Mouse (Mus musculus) spleen, postnatal 4 days (tissue): ENCODE results near the gene Tfap2e.

ENCODE experiments used
- DNase-seq, 2 experiments: peaks; one replicate each; pipeline ENCODE4 v3.0.0; 2022; ENCODE audit warnings: low spot score in 2 of 2

Tfap2e gene

DNA sequence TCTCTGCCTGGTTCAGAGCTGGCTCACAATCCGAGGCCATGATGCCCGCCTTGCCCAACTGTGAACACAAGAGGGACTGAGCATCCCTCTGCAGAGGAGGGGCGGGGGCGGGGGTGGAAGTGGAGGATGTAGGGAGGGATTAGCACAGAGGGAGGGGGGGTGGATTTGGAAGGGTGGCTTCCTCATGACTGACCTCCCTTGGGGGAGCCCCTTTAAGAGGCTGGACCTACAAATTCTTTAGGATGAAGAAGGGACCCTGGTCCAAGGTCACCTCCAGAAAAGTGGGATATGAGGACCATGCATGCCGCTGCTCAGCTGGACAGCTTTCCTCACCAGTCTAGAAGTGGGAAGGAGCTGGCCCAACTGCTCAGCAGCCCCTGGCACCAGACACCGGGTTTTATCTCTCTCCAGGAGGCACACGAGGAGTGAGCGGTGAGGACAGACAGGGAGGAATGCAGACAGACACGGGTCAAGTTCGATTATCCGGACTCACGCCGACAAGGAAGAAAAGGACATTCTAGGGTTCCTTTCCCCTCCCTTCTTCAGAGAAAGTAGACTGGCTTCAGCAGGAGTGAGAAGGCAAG, 16.1 kb upstream of the Tfap2e start:
- no peak for DNase-seq

GRCm38 (mm10) chr4:126751556-126752023, 15.6 kb upstream of the Tfap2e start:
- no peak for DNase-seq

DNA sequence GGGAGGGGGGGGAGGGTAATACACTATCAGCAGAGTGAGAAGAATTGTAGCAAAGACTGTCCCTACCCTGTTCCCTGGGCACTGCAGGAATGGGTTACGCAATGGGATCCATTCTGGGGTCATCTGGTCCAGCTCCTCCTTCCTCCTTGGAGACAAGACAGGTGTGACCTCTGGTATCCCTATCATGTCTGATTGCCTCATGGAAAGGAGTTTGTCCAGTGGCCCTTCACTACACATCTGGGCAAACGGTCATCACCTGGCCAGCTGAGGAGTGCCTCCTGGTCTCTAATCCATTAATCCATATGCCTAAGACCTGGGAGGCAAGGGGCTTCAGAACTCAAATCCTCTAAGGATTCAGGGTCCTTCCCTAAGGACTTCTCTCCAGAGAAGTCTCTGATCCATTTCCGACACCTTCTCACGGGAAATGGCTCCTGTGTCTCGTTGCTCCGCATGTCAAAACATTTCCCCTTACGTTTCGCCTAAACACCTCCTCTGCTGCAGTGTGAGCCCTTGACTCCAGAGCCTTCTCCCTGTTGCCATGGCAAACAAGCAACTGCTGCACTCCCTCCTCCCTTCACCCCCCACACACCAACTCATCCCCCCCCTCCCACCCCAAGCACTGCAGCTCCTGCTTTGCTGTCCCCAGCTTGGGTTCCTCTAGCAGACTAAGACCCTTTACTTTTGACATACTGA, 15.0 kb upstream of the Tfap2e start:
- DNase-seq: no peak

GRCm38 (mm10) chr4:126750046-126750683, 14.1 kb upstream of the Tfap2e start:
- DNase-seq: no peak

DNA sequence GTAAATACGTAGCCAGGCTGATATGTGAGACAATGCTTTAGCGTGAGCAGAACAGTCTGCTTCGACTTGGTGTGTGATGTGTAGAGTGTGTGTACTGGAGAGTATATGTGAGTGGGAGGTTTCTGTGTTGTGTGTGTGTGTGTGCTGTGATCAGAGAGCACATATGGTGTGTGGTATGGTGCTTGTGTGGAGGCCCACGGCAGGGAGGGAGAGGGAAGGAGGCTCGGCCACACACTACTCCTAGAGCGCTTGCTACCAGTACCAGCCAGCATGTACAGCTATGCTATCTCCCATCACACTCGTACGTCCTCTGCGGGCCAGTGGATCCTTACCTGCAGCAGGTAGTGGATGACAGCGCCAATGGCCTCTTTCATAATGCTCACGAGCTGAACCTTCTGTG, 13.5 kb upstream of the Tfap2e start:
- DNase-seq: no peak

- no peak for DNase-seq
Observed at GRCm38 (mm10) chr4:126748381-126748780, 12.3 kb upstream of the Tfap2e start.

DNA sequence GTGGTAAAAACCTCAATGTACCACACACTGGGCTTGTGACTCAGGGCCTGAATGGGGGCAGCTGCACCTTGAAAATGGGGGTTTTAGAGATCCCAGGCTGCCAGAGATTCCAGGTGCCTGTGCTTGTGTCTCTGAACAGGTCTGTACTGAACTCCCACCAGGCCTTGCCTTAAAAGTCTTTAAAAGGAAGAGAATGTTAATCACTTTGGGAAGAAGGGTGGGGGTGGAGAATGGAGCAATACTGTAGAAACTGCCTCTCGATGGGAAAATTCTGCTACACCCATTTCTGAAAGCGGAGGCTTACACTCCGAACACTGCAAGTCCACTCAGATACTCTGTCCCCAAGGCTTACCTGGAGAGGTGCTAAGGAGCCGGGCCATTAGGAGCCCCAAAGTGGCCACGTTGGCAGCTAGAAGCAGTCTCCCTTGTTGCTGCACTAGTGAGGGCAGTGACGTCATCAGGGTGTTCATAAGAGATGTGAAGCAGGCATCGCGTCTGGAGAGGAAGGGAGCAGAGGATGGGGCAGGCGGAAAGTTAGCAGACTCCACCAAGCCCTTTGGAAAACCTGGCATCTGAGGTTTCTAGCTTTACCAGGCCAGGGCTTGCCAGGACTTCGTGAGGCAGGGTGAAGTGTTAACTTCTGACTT, 10.3 kb upstream of the Tfap2e start:
- DNase-seq: no peak

DNA sequence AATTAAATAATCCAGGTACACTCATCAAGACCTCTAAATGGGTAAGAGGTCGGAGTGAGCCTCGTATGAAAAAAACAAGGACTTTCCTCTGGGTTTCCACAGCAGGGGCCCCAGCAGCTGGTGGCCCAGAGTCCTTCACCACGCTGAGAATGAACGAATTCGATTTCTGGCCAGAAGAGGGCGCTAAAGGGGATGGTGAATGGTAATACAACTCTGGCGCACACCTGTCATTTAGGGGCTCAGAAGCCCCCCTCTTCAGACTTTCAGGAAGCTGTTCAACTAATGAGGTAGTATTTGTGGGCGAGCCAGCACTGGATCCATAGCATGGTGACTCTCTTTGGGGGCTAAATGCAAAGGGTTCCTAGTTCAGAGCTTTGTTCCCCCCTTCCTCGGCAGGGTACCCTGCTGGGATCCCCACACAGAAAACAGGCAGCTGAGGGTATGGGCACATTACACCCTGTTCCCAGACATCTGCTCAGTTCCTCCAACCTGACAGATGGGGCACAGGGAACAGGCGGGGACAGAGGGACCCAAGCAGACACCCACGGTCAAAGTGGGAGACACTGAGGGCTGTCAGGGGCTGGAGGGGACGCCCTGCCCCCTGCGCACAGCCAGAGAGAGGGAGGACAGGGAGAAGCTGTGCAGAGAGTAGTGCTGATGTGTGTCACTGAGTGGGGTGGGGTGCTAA, 9.6 kb upstream of the Tfap2e start:
- peak; percentile 55 to 85 for DNase-seq

GRCm38 (mm10) chr4:126744831-126745230, 8.8 kb upstream of the Tfap2e start:
- no peak for DNase-seq

GRCm38 (mm10) chr4:126743713-126744112, 7.7 kb upstream of the Tfap2e start:
- DNase-seq: no peak

GRCm38 (mm10) chr4:126742976-126743375, 6.9 kb upstream of the Tfap2e start:
- no peak for DNase-seq

DNA sequence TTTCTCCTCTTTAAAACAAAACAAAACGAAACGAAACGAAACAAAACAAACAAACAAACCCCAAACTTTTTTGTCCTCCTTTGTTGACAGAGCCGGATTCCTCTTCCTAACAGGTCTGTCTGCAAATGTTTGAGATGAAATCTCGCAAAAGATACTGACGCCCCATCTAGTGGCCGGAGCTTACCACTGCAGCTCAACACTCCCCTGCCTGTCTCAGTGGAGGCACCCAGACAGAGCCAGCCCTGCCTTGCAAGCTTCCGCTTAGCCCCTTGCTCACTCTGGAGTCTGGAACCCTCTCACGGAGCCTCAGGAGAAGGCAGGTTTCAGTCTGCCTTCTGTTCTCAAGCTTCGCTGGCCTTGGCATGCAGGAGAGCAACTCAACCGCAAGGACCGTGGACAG, 5.4 kb upstream of the Tfap2e start:
- peak; percentile 73 to 86 for DNase-seq

GRCm38 (mm10) chr4:126739966-126740676, 4.1 kb upstream of the Tfap2e start:
- no peak for DNase-seq

- DNase-seq: no peak
Observed at GRCm38 (mm10) chr4:126735382-126736000, 549 bp downstream of the Tfap2e start.

GRCm38 (mm10) chr4:126734700-126735381, 1.2 kb downstream of the Tfap2e start:
- DNase-seq: no peak

DNA sequence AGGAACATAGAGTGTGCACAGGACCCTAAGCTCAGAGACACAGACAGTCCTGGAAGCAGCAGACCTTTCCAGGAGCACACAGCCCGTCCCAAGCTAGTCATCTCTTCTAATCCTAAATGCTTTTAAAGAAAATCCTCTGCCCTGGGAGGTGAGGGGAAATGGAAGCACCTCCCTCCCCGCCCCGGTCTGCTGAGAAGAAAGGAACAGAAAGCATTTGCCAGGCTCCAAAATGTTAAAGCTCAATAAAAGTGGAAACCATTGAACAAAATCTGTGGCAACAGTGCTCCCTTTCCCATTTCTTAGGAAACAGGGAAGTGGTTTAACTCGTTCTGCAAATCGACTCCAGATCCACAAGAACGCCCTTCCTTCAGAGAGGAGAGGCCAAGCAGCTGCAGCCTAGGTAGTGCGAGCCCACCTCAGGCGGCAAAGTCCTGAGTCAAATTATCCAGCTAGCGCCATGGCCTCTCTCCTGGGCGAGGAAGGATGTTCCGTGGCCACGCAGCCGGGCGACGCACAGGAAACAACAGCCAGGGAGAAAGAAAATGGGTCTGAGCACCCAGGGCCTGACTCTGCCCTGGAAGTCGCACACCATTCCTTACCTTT, 1.9 kb downstream of the Tfap2e start:
- DNase-seq: no peak

DNA sequence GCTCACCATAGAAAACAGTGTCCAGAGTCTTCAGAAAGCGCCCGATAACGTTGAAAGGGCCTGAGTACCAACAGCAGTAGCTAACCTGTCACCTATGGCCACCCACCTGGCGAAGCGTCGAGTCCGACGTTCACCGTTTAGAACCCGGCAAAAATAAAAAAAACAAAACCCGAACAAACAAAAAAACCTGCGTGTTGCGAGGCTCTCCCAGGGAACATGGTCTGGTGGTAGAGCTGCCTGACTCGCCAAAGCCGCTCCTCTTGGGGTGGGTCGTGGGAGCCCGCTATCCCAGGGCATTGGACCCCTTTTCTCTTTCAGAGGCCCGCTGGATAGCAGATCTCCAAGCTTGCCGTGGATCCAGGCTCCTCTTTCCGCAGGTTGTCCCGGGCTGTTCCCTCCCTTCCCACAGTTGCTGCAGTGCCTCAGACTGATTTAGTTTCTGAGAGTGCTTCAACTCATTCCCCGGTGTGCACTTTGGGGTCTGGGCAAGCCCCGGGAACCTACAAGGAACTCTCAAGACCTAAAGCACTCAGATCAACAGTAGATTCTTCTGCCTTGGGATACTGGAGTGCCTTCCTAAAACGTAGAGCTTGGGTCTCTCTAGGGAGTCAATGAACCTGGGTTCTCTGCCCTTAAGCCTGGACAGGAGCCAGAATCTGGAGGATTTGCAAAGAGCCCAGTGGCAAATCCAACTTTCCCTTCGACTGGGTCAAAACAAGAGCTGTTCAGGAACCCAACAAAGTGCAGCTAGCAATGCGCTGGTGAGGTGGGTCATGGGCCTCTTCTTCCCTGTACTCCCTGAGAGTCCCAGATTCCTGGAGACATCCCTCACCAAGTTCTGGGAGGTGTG, 3.3 kb downstream of the Tfap2e start:
- DNase-seq: no peak

DNA sequence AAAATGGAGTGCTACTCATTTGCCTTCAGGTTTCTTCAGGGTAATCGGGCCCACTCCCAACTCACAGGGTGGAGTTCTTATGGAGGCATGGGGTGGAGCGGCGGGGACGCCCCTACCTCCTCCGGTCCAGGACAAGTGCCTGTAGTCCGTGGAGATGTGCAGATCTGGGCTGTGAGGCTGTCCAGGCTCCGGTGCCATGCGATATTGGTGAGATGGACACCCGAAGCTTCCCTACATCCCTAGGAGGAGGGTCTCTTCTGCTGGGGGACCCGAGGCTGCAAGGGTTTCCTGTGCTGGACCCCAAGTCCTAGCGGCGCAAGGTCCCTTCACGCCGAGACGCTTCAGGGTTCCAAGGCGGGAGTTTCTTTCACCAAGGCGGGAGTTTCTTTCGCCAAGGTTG, 3.9 kb downstream of the Tfap2e start:
- DNase-seq: no peak

DNA sequence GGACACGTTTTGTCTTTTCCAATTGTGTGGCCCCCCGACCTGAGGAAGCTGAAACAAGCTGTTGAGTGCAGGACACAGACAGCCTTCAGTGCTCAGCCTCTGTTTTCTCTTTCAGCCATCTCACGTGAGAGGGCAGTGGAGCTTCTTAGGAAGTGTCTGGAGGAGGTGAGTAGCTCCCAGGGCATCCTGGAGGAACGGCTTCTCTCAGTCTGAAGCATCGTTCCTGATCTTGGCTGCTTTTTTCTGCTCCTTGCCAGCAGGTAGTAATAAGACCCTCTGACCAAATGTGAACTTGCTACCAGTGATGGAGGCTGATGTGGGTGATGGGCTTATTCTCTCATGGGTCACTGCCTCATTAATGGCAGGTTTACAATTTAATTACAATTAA, 28.6 kb downstream of the Tfap2e start:
- DNase-seq: no peak
